Mouse (Mus musculus) adrenal gland, postnatal 25 days (tissue): Measurements from ENCODE around the gene Acadm. TPM values are rescaled to one million over a fixed set of nuclear protein-coding genes. Genes with fewer than 3 reads are reported as not detected.

Experiments used
- DNase-seq: peaks from one replicate; pipeline ENCODE4 v3.0.0; 2021; ENCODE audit warnings: mixed read lengths
- total RNA-seq: library from RNA; stranded (reverse); gene quantifications from 2 replicates; pipeline ENCODE4 v1.2.3, GENCODE M21; 2021

Gene Acadm
- total RNA-seq, 1 experiment from 2014 or later, result 686 TPM

- no peak for DNase-seq
These were observed 2.8 kb downstream of the Acadm start for GRCm38 (mm10) chr3:153941613-153942012.

DNA sequence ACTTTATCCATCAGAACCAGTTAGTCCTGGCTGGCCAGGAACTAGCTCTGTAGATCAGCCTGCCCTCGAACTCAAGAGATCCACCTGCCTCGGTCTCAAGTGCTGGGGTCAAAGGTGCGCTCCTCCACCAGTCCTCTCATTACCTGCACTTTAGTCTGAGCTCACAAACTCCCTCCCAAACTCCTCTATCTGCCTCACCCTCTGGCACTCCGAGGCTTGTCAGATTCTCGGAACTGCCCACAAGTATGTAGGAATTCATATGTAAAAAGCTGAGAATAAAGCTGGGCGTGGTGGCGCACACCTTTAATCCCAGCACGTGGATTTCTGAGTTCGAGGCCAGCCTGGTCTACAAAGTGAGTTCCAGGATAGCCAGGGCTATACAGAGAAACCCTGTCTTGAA is 3.9 kb downstream of the Acadm start:
- no peak for DNase-seq

GRCm38 (mm10) chr3:153940021-153940420 is 4.4 kb downstream of the Acadm start:
- no peak for DNase-seq

- no peak for DNase-seq
These were observed 7.2 kb downstream of the Acadm start for GRCm38 (mm10) chr3:153937116-153937810.

DNA sequence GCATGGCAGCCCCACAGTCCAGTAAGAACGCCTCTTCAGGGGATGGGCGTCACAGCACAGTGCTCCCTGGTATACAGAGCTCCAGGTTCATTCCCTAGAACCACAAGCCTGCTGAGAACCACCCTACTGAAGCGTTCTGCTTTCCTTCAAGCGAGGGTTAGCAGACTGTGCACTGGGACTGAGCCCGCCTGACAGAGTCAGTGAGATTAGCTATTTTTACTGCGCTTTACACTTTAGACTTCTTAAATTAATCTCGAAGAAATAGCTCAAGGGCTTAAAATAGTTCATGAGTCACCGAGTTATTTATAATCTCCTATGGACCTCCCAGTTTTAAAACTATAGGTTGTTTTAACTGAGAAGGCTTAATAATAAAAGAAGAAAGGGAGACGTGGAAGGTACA is 8.6 kb downstream of the Acadm start:
- no peak for DNase-seq

DNA sequence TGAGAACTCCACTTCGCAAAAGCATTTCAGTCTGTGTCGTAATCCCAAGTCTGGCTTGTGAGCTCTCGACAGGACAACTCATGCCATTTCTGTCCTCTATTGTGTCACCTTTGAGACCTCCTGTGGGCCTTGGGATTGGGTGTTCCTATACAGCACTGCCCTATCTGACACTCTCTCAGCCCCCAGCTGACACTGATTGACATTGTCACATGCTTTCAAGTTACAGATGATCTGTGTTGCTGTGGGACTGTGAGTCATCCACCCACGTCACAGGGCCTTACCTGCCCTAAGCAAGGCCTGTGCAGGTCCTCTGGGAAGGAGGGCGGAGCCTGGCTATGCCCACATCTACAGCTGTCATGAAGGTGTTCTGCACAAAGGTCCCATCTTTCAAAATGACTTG is 12.0 kb downstream of the Acadm start:
- DNase-seq, result no peak

GRCm38 (mm10) chr3:153929526-153929925 is 14.9 kb downstream of the Acadm start:
- no peak for DNase-seq

DNA sequence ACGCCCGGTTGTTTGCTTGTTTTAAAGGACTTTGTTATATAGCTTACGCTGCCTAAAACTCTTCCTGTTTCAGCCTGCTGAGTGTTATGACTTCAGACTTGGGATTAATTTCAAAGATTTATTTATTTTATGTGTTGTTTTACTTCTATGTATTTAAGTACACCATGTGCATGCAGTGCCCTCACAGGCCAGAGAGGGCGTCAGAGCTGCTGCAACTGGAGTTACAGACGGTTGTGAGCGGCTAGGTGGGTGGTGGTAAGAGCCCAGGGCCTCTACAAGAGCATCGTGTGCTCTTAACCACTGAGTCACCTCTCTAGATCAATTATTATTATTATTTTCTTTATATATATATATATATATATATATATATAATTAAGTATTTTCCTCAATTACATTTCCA is 18.1 kb downstream of the Acadm start:
- no peak for DNase-seq

DNA sequence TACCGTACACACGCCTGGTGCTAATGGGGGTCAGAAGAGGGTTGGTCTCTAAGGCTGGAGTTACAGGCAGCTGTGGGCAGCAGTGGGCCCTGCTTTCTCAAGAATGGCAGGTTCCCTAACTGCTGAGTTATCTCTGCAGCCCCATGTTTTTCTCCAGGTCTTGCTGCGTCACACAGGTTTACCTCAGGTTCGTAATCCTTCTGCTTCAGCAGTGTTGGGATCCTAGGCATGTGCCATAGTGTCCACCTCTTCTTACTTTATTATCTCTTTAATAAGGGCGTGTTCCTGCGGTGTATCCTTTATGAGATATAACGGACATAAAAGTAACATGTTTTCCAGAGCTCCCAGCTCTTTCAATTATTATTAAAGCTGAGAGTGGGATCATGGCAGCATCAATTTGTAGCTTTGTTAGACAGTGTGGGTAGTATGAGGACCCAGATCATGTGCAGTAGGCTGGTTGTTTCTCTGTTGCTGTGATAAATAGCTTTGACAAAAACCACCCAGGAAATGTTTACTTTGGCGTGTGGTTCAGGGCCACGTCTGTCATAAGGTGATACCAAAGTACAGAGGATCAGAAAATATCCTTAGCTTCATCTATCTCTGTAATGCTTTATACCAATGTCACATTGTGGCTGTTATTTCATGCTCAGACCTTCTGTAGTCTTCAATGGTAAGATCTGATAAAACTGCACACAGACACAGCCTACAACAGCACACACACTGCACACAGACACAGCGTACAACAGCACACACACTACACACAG is 23.1 kb downstream of the Acadm start:
- no peak for DNase-seq

DNA sequence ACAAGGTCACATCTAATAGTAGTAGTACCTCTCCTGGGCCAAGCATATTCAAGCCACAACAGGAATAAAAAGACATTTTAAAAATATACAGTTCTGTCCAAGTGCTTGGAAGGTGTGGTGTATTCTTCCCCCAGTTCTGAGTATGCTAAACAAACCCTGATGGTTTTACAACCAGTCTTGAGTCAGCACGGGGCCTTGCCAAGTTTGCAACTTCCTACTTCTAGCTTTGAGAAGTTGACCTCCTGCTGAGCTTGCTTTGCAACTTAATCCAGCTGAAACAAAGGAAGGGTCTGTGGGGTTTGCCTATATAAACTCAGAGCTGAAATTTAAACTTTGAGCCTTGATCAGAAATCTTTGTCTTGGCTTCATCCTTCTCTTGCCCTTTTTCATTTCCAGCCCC is 27.2 kb downstream of the Acadm start:
- peak; percentile 10 for DNase-seq

- DNase-seq, result no peak
These were observed 30.8 kb downstream of the Acadm start for GRCm38 (mm10) chr3:153913510-153914243.

DNA sequence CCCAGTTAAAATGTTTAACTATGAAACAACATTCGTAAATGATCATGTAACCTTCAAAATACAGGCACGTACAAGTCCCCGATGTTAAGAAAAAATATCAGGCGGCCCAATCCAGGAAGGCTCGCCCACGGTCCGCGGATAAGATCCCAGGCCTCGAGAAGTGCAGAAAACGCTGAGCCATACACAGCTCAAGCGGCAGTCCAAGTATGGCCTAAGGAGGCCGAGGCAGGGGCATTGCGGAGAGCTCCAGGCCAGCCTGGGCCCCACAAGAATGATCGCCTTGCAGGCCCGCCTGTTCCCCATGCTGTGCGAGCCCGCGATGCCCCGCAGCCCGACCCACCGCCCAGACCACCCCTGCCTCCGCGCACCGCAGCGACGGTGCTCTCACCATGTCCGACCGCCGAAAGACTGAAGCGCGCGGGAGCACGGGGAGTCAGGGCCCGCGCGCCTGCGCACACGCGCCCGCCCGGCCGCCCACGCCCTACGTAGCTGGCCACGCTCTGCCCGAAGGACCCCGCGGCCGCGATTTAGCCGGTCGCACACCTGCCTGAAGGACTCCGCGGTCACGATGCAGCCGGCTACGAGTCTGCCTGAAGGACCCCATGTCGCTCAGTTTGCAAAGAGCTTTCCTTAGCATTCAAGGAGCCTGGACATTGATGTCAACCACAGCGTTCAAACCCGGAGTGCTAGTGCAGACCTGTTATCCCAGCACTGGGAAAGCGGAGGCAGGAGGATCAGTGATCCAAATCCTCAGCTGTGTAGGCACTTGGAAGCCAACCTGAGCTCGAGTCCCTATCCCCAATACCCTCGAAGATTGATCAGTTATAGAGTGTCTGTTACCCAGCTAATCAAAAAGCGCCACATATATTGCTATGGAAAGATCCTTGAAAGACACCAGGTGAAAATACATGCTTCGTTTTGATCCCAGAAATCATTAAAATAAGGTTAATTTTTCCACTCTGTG is 31.6 kb downstream of the Acadm start, which contains the start of gene Rabggtb:
Gene Rabggtb (minus strand): TSS at position 464 of the 964 bp plus-strand sequence.
- DNase-seq, result peak; percentile 95

DNA sequence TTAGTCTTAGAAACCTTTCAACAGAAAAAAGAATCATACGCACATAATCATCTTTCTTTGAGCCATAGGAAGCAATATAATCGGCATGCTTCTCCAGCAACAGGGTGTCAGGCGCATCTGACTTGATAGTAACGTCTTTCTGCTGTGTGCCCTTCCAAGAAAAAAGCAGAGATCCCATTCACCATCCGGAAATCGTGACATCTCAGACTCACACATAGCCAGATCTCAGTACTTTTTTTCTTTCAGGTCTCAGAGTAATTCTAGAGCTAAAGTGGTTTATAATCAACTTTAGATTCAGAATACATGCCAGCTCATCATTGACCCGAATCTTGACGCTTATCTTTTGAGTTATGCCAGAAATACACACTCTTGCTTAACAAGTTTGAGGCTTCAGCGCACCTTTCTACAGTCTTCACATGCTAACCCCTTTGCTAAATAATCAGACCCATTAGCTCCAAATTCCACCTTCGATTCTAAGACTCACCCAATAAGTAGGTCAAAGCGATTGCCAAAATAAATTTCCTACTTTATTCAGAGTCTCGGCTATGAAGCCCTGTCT is 32.5 kb downstream of the Acadm start:
- DNase-seq, result no peak

DNA sequence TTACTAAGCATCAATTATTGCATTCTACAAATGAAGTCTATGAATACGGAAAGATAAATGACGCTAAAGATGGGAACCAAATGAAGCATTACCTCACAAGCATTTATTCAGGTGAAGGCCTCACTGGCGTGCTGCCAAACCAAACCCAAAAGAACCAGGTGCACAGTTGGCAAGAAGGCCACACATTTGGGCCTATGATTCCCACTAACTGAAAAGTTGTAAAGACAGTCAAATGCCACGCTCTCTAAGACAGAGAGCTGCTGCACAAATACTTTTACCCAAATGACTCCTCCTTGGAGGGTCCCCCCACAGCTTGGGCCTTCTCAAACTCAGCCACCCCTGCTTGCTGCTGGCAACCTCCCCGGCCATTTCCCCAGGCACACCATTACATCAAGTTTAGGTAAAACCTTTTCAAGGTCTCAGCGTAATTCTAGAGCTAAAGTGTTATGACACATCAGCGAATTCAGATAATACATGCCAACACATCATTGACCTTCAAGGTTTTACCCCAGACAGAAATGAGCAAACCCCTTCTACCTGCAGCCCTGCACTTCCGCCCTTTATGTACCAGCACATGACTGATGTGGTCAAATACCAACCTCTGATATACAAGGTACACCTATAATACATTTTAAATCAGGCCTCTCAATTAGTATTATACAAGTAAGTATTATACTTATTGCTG is 33.1 kb downstream of the Acadm start:
- no peak for DNase-seq

- DNase-seq, result no peak
These were observed 33.9 kb downstream of the Acadm start for GRCm38 (mm10) chr3:153910489-153910888.

DNA sequence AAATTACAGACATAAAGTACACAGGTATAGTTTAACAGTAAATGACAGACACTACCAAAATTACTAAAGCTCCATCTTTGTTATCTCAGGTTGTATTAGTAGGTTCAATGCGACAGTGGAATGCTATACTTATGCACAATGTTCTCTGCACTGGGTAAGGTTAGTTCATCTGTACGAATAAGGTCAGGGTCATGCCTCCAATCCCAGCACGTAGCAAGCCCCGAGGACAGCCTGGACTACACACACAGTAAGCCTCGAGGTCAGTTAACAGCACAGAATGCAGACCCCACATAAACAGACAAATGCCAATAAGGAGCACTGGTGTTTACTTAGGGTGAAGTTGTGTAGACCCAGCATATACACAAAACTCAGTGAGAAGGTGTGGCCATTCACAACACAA is 35.5 kb downstream of the Acadm start:
- no peak for DNase-seq

- DNase-seq, result no peak
These were observed 38.1 kb downstream of the Acadm start, which contains the start of gene Msh4 for GRCm38 (mm10) chr3:153906136-153906871. TSS of gene Msh4 (minus strand) at chr3:153906138.

- peak; percentile 14 for DNase-seq
These were observed 38.9 kb downstream of the Acadm start for GRCm38 (mm10) chr3:153905251-153906135.

DNA sequence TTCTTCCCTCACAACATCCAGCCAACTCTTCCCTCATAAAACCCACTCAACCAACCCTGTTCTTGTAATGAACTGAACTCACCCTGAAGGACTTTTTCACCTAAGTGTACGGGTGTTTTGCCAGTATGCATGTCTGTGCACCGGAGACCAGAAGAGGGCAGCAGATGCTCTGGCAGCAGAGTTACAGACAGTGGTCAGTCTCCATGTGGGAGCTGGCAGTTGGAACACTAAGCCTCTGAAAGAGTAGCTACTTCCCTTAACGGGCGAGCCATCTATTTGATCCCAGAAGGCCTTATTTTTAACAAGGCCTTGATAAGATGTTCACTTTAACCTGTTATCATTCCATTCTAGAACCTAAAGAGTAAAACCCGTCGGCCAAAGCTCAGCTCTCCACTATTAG is 39.8 kb downstream of the Acadm start:
- peak; percentile 58 for DNase-seq
